Mouse (Mus musculus) left cerebral cortex, postnatal 10 days (tissue): ENCODE measurements around the gene Pop7. TPM values are rescaled to one million over a fixed set of nuclear protein-coding genes. Genes with fewer than 3 reads are reported as not detected.

Source experiments
- DNase-seq, 2 experiments: peaks; one replicate each; pipeline ENCODE4 v3.0.0; 2021 to 2022; ENCODE audit warnings: low spot score in 2 of 2, mixed read lengths in 1 of 2; ENCODE audit errors: extremely low spot score in 1 of 2
- intact Hi-C: fragments of 180-260 bp; cut with DNase I; formaldehyde crosslinking; loops from one replicate; pipeline ENCODE4 v1.15.1; 2025
- total RNA-seq, 2 experiments: library from RNA; stranded (reverse); gene quantifications; 2 replicates each; pipeline ENCODE4 v1.2.3; 2021

The Pop7 gene
- total RNA-seq, 2 experiments from 2014 or later: 36.5 to 36.8 TPM

DNA sequence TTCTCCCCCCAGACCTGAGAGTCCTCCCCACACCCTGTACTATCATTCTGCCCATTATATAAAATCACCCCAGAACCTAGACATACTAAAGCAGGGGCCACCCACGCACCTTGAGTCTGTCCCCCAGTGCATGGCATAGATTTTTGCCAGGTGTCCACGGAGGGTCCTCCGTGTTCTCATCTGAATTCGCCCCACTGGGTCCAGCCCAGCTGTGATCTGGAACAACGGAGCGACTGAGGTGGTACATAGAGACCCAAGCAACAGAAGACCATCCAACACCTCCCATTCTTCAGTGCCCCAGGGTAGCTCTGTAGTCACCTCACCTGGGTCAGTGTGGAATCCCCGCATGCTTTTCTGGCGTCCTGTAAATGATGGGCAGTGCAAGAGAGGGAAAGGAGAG is 27.8 kb upstream of the Pop7 start:
- DNase-seq: peak in 1 of 2 experiments; percentile 25
- intact Hi-C loops: loop anchor here (5.0 kb wide), 1 partner anchor 57 kb away; no protein-coding TSS in a partner anchor

DNA sequence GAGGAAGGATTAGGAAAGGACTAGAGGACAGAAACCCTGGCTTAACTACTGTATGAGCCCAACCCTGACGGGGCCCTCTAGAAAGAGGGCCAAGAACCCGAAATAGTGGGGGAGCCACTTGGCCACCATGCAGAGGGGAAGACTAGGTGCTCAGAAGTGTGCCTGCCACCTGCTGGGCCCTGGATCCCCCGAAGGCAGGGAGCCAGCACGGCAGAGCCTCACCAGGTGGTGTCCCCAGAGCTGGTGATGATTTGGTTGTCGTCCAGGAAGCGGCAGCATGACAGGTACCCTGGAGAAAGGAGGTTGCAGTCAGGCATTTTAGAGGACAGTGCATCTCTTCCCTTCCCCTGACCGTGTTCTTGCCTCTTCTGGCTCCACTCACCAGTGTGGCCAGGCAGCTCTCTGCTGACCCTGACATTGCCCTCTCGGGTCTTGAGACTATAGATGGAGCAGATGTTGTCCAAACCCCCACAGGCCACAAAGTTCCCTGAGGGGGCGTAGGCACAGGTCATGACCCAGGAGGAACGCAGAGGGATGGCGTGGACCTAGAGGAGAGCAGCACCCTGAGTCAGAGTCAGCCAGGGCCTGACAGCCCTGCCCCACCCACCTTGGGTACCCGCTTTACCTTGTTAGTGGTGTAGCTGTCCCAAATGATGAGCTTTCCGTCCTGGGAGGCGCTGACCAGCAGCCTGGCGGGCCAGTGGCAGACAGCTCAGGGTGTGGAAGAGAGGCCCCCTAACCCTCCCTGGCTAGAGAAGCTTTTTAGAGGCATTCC is 27.1 kb upstream of the Pop7 start:
- DNase-seq: peak in 1 of 2 experiments; percentile 60
- intact Hi-C loops: no loop called here

DNA sequence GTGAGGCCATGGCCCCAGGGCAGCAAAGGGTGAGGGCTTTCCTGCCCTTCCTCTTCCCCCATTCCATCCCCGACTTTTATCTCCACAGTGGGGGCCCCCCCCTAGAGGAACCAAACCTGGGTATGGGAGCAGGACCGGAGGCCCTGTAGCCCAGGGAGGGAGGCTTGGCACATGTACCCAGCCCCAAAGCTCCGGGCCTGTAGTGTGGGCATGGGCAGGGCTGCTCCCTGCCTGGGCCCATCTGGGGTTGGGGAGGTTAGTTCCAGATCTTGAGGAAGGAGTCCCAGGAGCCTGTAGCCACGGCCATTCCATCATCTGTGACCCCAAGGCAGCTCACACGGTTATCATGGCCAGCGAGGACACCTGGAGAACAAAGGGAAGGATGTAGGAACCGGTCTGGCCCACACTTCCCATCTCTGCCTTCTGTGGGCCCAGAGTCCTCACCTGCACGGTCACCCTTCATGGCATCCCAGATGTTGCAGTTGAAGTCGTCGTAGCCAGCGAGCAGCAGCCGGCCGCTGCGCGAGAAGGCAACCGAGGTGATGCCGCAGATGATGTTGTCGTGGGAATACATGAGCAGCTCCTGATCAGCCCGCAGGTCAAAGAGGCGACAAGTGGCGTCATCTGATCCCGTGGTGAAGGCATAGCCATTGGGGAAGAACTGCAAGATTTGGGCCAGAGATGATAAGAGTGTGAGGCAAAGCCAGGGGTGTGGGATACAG is 26.1 kb upstream of the Pop7 start:
- intact Hi-C loops: no loop called here
- peak in 1 of 2 experiments; percentile 30 for DNase-seq

DNA sequence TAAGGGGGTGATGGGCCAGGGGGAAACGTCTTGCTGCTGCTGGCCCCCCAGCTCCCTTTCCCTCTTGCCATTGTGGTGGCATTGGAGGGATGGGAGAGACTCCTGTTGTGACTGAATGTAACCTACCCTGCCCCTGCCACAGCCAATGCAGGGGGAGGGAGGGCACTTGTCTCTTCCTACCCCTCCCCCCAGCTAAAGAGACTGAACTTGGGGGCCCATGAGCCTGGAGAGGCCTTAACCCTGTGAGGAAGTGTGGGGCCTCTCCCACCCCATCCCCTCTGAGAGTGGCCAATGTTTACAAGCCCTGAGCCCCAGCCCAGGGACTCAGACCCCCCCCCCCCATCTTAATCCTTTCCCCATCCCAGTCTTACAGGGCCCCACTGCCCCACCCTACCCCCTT is 25.1 kb upstream of the Pop7 start:
- DNase-seq: peak in 1 of 2 experiments; percentile 20
- intact Hi-C loops: no loop called here

DNA sequence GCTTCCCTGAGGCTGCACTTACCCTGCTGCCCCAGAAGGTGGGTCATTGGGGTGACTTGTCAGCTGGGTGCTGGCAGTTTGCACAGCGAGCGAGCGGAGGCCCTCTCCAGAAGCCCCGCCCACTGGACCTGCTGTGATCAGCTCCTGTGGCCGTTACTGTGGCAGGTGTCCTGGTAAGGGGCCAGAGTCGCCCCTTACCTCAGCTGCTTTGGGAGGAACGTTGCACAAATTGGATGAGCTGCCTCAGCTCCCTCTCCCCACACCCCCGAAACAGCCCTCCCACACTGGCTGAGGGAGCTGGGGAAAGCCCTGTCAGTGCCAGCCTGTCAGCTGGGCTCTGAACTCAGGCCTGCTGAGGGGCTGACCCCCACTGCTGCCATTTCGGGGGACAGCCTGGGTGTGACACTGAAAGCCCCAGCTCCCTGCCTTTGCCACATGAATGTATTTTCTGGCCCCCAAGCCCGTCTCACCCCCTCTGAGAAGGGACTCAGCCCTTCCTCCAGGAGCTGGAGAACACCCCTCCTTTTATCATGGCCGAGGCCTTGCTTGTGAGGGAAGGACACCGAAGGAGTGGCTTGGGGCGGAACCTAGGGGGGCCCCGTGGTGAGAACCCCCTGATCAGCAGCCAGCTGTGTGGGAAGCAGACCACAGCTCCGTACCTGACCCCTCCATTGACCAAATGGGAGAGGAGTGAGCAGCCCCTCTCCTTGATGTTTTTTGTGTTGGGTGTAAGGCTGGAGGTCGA is 24.0 kb upstream of the Pop7 start:
- intact Hi-C loops: no loop called here
- DNase-seq: peak in 1 of 2 experiments; percentile 78

DNA sequence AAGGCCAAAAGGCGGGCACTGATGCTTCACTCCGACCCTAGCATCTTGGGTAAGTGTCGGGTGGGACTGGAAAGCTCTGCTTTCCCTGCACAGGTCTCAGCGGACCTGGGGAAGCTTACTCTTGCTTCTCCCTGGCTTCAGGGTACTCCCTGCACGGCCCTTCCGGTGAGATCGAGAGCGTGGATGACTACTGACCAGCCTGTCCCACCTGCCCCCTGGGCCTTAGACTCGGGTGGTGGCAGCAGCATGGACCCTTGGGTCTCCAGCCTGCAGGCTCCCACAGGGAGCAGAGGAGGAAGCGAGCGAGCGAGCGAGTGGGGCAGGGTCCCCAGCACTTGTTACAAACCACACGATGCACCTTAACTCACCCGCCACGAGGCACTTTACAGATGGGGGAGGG is 23.2 kb upstream of the Pop7 start:
- intact Hi-C loops: no loop called here
- no peak for DNase-seq

DNA sequence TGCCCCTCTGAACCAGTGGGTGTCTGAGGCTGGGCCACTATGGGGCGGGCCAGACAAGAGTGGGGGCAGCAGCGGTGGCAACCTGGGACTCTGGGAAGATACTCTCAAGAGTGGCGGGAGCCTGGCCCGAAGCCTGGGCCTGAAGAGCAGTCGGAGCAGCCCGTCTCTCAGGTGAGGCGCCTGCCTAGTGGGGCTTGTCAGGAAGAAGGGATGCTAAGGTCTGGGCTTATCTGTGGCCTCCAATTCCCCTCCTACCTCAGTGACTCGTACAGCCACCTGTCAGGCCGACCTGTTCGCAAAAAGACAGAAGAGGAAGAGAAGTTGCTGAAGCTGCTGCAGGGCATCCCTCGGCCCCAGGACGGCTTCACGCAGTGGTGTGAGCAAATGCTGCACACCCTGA is 22.4 kb upstream of the Pop7 start:
- intact Hi-C loops: no loop called here
- DNase-seq: peak in 1 of 2 experiments; percentile 35

DNA sequence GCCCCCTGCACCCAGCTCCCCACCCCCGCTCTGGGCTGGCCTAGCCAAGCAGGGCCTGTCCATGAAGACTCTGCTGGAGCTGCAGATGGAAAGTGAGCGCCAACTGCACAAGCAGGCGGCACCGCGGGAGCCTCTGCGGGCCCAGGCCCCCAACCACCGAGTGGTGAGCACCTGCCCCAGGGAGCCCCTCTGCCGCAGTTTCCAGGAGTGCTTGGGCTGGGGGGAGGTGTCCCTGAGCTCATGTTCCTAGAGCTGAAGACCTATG is 21.9 kb upstream of the Pop7 start:
- intact Hi-C loops: no loop called here
- no peak for DNase-seq

DNA sequence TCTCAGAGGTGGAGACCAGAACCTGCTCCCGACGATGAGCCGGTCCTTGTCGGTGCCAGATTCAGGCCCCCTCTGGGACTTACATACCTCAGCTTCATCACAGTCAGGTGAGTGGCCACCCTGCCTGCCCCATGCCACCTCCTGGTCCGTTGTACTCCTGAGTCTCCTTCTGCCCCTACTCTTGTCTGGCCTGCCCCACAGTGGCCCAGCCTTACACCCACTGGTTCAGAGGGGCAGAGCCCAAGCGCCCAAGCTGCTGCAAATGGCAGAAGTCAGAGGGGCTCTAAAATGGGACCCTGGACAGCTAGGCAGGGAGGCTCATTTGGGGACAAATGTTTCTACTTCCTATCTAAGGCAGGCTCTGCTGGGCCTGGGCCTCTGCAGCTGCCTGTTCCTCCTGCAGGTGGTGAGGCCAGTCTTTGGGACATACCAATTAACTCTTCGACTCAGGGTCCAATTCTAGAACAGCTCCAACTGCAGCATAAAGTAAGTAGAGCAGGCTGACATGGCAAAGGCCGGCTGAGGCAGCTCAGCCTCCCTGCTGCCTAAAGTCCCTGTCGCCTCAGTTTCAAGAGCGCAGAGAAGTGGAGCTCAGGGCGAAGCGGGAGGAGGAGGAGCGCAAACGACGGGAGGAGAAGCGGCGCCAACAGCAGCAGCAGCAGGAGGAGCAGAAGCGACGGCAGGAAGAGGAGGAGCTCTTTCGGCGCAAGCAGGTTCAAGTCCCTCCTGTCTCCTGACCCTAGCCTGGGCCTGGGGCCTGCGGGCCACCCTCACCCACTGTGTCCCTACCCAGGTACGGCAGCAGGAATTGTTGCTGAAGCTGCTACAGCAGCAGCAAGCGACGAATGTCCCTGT is 21.3 kb upstream of the Pop7 start:
- intact Hi-C loops: no loop called here
- DNase-seq: peak in 1 of 2 experiments; percentile 45

DNA sequence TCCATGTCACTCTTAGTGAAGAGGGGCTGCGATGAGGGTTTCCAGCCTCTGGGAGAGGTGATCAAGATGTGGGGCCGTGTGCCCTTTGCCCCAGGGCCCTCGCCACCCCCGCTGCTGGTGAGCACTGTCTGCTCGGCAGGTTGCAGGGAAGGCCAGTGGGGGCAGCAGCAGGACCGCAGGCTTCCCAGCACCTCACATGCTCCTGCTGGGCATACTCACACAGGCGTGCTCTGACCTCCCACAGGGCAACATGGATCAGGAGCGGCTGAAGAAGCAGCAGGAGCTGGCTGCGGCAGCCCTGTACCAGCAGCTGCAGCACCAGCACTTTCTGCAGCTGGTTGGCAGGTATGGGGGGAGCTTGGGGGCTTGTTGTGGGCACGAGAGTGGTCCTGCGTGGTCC is 20.4 kb upstream of the Pop7 start:
- intact Hi-C loops: no loop called here
- DNase-seq: peak in 1 of 2 experiments; percentile 38

DNA sequence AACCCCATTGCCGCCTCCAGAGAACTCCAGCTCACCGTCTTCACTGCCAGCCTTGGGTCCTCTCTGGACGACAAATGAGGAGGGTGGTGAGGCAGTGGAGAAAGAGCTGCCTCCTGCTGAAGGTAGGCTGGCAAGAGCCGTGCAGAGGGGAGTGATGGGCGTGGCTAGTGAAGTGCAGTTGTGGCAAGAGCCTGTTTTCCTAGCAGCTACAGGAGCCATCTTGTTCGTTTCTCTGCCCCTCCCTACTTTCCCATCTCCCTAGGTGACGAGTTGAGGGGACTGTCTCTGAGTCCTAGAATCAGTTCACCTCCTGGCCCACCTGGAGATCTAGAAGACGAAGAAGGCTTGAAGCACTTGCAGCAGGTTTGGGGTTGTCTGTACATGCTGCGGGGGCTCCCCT is 19.5 kb upstream of the Pop7 start:
- no peak for DNase-seq
- intact Hi-C loops: no loop called here

DNA sequence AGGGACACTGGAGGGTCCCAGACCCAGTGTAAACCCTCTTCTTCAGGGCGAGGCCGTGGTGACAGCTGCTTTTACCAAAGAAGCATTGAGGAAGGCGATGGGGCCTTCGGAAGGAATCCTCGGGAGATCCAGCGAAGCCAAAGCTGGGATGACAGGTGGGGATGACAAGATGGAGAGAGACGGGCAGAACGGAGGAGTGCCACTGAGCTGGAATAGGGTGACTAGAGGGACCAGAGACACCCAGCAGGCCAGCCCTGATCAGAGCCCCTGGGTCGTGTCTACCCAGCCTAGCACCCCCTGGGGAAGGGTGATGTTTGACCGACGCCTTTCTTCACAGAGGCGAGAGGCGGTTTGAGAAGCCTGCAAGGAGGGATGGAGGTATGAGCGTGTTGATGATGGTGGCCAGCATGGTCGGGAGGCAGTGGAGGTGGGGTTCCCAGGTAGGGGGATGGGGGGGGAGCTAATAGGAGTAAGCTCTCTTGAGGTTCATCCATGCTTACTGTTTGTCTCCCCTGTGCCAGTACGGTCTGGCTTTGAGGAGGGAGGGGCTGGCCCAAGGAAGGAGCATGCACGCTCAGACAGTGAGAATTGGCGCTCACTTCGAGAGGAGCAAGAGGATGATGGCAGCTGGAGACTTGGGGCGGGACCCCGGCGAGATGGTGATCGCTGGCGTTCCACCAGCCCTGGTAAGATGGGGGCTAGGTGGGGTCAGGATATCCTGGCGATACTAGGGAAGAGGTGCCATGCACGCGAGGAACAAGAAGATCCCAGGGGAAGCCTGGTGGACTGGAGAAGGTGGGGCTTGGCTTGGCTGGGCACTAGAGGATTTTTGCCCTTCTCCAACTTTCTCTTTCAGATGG is 17.6 kb upstream of the Pop7 start:
- intact Hi-C loops: loop anchor here (10.0 kb wide), 1 partner anchor 135 kb away; no protein-coding TSS in a partner anchor
- no peak for DNase-seq

DNA sequence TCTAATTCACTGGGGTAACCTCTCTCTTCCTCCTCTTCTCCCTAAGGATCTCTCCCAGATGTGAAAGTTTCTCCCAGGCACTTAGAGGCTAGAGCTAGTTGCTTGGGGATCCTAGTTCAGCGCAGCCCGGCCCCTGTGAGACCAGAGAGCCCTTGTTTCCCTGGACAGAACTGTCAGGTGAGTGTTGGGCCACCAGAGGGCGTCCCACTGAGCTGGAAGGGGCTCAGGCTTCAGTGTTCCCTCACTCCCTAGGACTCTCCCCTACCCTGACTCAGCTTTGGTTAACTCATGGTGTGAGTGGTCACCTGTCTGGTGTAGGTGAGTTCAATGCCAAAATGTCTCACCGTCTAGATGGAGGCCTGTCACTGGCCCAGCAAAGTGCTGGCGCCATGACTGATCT is 16.1 kb upstream of the Pop7 start, which contains the start of gene Gigyf1:
TSS of gene Gigyf1 (plus strand) at position 113 of the 400 bp plus-strand sequence.
- intact Hi-C loops: loop anchor here (10.0 kb wide), 1 partner anchor 136 kb away; no protein-coding TSS in a partner anchor
- peak in 1 of 2 experiments; percentile 57 for DNase-seq

DNA sequence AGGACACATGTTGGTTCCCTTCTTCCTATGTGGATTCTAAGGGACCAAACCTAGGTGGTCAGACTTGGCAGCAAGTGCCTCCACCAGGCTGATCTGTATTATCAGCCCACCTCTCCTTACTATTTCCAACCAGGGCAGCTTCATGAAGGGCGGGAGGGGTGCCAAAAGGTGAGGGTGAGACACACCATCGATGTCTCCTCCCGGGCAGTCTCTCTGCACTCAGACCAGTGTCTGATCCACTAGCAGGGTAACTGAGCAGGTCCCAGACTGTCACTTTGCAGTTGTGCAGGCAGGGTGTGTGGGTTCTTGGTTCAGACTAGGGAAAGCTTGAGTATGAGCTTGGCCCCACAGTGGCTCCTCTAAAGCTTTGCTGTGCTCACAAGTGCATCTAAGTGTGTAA is 12.5 kb upstream of the Pop7 start:
- DNase-seq: peak in 1 of 2 experiments; percentile 20
- intact Hi-C loops: loop anchor here (5.0 to 10.0 kb wide), 2 partner anchors 140 to 183 kb away; partner anchors contain the start of gene Slc12a9

DNA sequence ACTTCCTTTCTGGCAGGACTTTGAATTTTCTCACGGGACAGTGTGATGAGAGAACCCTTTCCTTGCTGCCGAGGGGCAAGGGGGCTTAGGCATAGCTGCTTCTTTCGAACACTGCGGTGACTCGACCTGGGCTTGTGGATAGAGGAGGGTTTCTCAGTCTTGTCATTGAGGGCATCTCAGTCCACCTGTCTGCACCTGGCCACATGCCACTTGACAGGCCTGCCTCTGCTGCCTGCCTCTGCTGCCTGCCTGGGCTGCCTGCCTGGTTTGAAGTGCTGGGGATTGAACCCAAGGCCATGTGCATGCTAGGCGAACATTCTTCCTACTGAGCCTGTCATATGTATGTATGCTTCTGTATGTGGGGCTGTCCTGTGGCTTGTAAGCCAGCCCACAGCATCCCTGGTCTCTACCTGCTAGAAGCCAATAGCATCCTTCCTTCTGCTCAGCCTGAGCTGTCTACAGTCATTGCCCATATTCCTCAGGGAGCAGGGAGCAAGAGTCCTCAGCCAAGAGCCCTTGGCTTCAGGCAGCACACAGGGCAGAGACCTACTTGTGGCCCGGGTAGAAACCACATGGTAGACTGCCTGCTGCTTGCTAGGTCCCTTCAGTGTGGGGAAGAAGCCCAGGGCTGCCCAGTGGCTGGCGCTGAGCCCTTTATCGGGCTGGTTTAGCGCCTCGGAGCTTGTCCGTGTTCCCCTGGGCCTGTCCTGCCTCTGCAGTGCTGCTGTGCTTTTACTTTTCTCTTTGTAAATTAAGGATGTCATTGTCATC is 11.8 kb upstream of the Pop7 start:
- intact Hi-C loops: loop anchor here (5.0 to 10.0 kb wide), 2 partner anchors 141 to 182 kb away; partner anchors contain the start of gene Slc12a9
- no peak for DNase-seq

DNA sequence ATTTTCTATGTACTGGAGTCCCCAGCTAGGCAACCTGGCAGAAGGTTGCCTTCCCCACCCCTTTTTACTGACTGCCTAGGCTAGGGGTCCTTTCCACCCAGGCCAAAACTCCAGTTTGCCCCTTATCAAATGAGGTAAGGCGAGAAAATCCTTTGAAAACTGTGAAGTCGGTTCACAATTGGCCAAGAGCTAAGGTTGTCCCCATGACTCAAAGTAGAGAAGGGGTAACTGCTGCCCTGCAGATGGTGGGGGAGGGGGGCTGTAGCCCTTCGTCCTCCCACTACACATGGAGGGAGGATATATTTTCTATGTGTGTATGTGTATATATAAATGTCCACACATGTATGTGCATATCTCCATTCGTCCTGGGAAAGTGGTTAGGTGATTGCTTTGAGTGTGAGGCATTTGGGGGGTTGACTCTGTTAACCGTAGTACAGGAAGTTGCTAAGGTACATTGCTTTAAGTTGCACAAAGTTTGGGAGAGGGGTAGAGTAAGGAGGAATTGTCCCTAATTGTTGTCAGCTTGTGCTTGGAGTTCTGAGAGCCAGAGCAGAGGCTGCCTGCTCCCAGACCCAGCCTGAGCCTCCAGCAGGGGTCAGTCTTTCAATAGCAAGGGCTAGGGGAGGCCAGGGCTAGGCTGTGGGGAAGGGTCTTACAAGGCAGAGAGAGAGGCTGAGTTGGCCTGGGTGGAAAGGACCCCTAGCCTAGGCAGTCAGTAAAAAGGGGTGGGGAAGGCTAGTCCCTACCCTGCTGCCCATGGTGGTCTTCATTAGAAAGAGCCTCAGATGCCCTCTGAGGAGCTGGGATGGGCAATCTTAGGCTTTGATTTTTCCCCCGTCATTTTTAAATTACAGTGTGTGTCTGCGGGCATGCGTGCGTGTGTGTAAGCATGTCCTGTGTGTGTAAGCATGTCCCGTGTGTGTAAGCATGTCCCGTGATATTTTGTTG is 10.8 kb upstream of the Pop7 start:
- intact Hi-C loops: loop anchor here (5.0 to 10.0 kb wide), 2 partner anchors 142 to 181 kb away; partner anchors contain the start of gene Slc12a9
- DNase-seq: peak in 1 of 2 experiments; percentile 57
